Mouse (Mus musculus) retina, postnatal 1 day (tissue): ENCODE data around the gene Rnf222.

Experiments used
- DNase-seq: peaks from one replicate; pipeline ENCODE4 v3.0.0-alpha.2; 2012

Gene Rnf222

GRCm38 (mm10) chr11:68888253-68888652 is at the start of gene Rnf222:
Rnf222 (plus strand) TSS chr11:68888553.
- peak; percentile 23 for DNase-seq

DNA sequence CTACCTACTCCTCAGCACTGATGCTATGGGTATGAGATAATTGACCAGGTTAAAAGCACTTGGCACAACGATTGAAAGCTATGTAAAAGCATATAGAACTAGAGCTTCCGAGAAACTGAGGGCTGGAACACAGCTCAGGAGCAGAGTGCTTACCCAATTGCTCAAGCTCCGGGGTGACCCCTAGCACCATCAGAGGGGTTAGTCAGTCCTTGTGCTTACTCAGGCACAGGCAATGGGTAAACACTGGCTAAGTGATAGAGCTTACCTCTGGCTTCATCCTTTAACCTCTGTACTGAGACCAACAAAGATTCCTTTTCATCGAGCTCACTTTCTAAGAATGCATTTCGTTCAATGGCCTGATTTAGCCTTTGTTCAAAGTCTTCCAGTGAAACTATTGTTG is 48.7 kb upstream of the Rnf222 start:
- DNase-seq: no peak

DNA sequence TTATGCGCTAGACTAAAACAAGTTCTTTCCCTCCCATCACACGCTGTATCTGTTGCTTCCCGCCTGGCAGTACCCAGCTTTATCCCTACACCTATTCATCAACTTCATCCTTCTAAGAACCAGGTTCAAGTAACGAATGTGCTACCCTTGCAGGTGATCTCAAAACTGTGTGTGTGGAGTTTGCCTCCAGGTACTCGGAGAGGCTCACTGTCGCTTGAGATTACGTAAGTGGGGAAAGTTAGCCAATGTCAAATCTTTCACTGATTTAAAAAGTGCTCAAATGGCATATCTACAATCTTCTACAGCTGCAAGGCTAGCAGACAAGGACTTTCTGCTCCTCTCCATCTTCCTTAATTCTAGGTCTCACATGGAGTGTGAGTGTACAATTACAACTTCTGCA is 37.5 kb upstream of the Rnf222 start:
- DNase-seq: no peak

GRCm38 (mm10) chr11:68851644-68852485 is 36.5 kb upstream of the Rnf222 start:
- DNase-seq: no peak

GRCm38 (mm10) chr11:68852486-68852901 is 35.9 kb upstream of the Rnf222 start:
- DNase-seq: no peak

DNA sequence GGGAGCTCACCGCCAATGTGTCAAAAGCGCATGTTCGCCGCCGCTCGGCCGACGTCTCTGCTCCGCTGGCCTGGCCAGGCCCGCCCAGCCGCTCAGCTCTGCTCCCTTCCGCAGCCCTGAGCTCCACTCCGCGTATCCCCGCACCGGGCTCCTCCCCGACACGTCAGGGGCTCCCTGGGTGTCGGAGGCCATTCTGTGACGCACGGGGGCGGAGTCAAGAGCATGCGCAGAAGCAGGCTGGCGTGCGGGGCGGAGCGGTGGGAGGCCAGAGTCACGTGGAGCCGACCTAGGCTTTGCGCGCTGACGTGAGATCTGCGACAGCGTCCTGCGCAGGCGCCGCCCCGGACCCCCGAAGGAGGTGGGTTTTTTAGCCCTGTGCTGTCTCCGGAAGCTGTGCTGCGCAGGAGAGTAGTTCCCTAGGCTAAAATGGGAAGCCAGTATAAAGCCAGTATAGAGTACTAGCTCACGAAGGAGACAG is 35.4 kb upstream of the Rnf222 start:
- DNase-seq: peak; percentile 100

GRCm38 (mm10) chr11:68853611-68854401 is 34.5 kb upstream of the Rnf222 start:
- DNase-seq: peak; percentile 22

- DNase-seq: no peak
Measured at GRCm38 (mm10) chr11:68854621-68855020, 33.7 kb upstream of the Rnf222 start.

GRCm38 (mm10) chr11:68857329-68857728 is 31.0 kb upstream of the Rnf222 start:
- DNase-seq: no peak

DNA sequence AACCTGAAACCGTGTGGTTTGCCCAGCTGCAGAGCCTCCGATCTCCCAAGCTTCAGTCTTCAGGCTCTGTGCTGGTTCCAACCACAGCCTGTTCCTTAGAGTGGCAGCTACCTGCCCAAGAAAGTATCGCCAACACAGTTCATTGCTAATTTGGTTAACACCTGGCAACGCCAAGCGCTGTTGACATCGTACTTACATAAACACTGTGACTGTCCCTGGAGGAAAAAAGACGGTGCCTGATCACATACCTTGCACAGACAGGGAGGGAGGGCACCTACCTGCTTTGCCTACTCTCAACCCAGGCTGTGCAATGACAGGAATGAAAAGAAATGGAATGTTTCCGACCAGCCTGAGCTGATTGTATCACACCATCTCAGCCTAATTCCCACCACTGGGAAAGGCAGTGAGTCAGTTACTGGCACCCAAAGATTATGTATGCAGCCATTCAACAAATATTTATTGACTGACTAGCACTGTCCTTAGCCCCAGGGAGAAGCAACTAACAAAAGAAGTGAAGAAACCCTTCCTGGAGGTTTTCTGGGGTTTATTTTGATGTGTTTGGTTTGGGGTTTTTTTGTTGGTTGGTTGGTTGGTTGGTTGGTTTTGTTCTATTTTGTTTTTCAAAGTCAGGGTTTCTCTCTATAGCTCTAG is 28.3 kb upstream of the Rnf222 start:
- no peak for DNase-seq

GRCm38 (mm10) chr11:68862260-68862659 is 26.1 kb upstream of the Rnf222 start:
- no peak for DNase-seq

DNA sequence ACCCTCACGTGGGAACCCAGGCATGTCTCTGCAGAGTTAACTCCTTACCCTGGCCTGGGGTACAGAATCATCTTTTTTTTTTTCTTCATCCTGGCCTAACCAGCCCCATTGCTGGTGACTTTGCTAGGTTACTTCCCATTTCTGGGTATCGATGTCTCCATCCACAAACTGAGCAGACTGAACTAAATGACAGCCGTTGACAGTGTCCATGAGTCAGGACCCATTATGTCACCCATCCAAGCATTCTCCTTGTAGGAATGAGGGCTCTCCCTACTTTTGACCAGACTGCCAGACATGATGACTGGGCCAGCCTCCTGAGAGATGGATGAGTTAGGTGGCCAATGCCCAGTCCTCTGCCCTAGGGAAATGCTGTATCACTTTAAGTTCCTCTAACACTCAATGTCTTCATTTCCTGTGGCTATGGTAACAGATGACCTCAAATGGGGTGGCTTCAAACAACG is 24.7 kb upstream of the Rnf222 start:
- no peak for DNase-seq

DNA sequence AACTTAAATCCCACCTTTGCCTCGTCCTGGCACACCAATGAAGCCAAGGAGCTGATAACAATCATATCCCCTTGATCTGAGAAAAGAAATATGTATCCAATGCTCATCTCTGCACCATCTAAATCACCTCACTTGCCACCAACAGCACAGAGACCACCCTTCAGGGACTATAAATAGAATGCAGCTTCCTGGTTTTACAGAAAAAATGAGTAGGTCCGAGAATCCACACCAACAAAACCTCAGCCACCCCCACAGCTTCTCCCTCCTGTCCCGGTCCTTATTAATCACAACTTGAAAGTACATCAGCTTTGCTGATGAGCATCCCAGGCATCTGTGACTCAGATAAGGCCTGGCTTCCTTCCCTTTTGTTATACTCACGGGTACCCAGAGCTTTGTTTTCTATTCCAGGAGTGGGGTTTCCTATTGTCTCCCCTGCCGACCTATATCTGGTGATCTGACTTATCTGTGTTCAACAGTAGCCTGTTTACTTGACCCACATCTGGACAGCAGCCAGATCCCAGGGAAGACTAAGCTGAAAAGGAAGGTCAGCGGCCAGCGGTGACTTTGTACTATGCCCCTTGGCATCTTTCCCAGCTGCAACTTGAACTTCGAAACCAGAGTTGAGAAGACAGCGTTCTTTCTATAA is 23.7 kb upstream of the Rnf222 start:
- DNase-seq: peak; percentile 34

GRCm38 (mm10) chr11:68871277-68871676 is 17.1 kb upstream of the Rnf222 start:
- DNase-seq: no peak

- no peak for DNase-seq
Measured at GRCm38 (mm10) chr11:68871748-68872147, 16.6 kb upstream of the Rnf222 start, which contains the start of gene Ndel1. Ndel1 (minus strand) TSS chr11:68871858.

GRCm38 (mm10) chr11:68874841-68875240 is 13.5 kb upstream of the Rnf222 start:
- peak; percentile 78 for DNase-seq

GRCm38 (mm10) chr11:68878811-68879210 is 9.5 kb upstream of the Rnf222 start:
- no peak for DNase-seq

DNA sequence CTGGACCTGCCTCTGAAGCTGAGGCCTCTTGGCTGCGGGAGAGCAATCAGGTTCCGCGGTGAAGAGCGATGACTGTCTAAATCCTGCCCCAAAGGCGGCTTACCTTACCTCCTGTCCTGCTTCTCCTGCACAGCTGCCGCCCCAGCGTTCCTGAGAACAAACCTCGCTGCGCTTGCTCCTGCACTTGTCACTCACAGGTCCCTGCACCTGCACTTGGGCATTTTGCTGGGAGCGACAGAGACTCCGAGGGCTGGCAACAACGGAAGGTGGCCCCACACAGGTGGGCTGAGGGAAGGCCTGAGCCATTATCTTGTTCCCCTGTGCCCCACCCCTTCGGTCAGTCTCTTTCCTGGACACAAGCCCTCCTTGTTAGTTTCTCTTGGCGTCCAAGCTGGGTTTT is 6.2 kb upstream of the Rnf222 start:
- no peak for DNase-seq

- DNase-seq: no peak
Measured at GRCm38 (mm10) chr11:68883843-68884242, 4.5 kb upstream of the Rnf222 start.

- no peak for DNase-seq
Measured at GRCm38 (mm10) chr11:68884368-68884767, 4.0 kb upstream of the Rnf222 start.

- no peak for DNase-seq
Measured at GRCm38 (mm10) chr11:68886091-68886490, 2.3 kb upstream of the Rnf222 start.

DNA sequence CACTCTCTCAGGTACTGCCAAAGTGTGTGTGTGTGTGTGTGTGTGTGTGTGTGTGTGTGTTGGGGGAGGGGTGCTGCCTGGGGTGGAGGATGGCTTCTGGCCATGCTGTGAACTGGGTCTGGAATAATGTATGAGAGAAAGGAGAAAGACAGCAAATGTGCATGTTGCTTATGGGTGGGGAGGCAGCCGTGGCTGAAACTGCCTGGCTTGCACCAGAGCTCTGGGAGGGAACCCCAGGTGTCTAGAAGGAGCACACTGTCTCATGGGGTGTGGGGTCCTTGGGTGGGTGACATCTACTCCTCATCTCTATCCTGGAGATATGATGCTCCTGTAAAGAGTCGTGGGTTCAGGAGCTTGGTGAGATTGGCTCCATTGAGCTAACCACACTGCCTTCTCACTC is 300 bp downstream of the Rnf222 start:
- DNase-seq: no peak

DNA sequence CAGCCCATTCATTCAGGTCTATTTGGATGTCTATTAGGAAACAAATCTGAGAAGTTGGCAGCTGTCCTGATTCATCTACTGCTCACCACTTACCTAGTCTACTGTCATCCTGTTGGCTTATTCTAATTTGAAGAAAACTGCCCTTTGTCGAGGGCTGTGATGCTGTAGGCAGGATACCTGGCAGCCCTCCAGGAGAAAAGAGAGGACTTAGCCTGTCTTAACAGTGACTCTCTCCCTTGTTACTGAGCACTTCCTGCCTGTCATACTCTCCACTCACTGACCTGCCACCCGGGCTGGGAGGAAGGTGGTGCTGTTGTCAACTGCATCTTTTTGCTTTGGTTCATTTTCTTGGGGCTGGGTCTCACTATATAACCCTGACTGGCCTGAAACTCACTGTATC is 2.3 kb downstream of the Rnf222 start:
- DNase-seq: no peak
